ENCODE assay signal across 16 mouse cellular contexts in the genomic region with DNA sequence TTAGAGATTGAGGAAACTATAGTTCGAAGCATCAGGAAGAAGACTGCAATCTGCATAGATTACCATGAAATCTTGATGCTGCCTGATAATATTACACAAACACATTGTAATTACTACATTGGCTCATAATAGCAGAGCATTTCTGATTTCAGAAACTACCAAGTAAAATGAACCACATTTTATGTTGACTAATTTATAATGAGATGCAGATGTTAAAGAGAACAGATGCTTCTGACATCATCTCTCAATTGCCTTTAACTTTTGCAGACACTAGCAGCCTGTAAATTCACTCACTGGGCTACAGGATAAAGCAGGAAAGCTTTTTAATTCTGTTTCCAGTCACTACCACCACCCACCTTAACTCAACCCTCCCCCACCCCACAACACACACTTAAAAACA.
"Had no signal": no experiment of that assay in that cellular context is flagged by ENCODE, and none has a peak within 500 bp of the region (broad histone marks: within the 10 kb centered on the region; RNA-seq: fewer than 3 reads in every experiment).

No protein-coding gene starts in this region.

- H3K9ac ChIP-seq: limb, embryonic 12.5 days; liver, embryonic 13.5 days; liver, postnatal 0 days; midbrain, embryonic 12.5 days; stomach, embryonic 15.5 days had no signal

- H3K9me3 ChIP-seq: limb, embryonic 12.5 days; liver, embryonic 13.5 days; megakaryocyte, embryonic 14.5 days; midbrain, embryonic 12.5 days; stomach, embryonic 15.5 days had no signal

- H3K27me3 ChIP-seq: limb, embryonic 12.5 days; liver, embryonic 13.5 days; megakaryocyte, embryonic 14.5 days; midbrain, embryonic 12.5 days; stomach, embryonic 15.5 days had no signal

- ATAC-seq: liver, postnatal 0 days had no signal

- H3K4me2 ChIP-seq: limb, embryonic 12.5 days; liver, embryonic 13.5 days; midbrain, embryonic 12.5 days; stomach, embryonic 15.5 days had no signal

- H3K36me3 ChIP-seq: liver, embryonic 13.5 days; stomach, embryonic 15.5 days had no signal

- H3K4me1 ChIP-seq: limb, embryonic 12.5 days; liver, embryonic 13.5 days; megakaryocyte, embryonic 14.5 days; midbrain, embryonic 12.5 days; stomach, embryonic 15.5 days had no signal

- H3K4me3 ChIP-seq: limb, embryonic 12.5 days; liver, embryonic 13.5 days; megakaryocyte, embryonic 14.5 days; midbrain, embryonic 12.5 days; stomach, embryonic 15.5 days had no signal

- H3K27ac ChIP-seq: kidney, postnatal 0 days; limb, embryonic 12.5 days; liver, embryonic 13.5 days; macrophage; midbrain, embryonic 12.5 days; stomach, embryonic 15.5 days had no signal

- DNase-seq: kidney, adult 9 months; kidney, postnatal 36 days; layer of hippocampus, adult 9-11 months; layer of hippocampus, postnatal 36 days; liver; liver, embryonic 13.5 days; liver, postnatal 0 days; right cerebral cortex, postnatal 4 days; thymus, adult 2 months; thymus, postnatal 25 days had no signal
